Mouse (Mus musculus): ENCODE data around the gene Gm49380. TPM values are rescaled to one million over a fixed set of nuclear protein-coding genes. Genes with fewer than 3 reads are reported as not detected.
A peak's percentile ranks its signal among the peaks of the same experiment; 100 is the strongest.

The Gm49380 gene
- polyA plus RNA-seq, 1 experiment from 2014 or later, result 0.11 TPM

DNA sequence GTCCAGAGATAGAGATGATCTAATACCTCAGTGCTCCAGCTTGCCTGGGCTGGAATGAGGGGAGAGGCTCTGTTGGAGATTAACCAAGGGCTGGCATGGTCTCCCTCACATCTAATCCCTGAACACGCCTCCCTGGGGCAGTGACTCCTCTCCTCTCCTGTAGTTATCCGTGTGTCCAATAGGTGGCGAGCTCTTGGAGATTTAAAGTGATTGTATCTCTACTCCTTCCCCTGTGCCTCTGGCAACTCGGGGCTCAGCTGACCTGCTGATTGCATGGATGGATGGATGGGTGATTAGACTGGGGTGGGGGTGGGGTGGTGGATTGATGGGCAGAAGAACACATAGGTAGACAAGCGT is 36.6 kb downstream of the Gm49380 start:
- Histone ChIP-seq H3K9me3 (ENCODE audit: control insufficient read depth, low read length) (no peaks in the 10 kb centered on the region), H3K36me3 (ENCODE audit: control insufficient read depth, insufficient read depth, low read length) (no peaks in the 10 kb centered on the region), H3K27ac (replicated peaks; ENCODE audit: low read depth, low read length) (no peak overlapping the region), H3K4me2 (ENCODE audit: low read length) (no peak overlapping the region), H3K9ac (replicated peaks; ENCODE audit: low read length) (no peak overlapping the region), H3K4me3 (replicated peaks; ENCODE audit: low read depth, low read length) (no peak overlapping the region), H3K27me3 (ENCODE audit: control insufficient read depth, insufficient read depth, low read length) (no peaks in the 10 kb centered on the region), H3K4me1 (ENCODE audit: control insufficient read depth, insufficient read depth, low read length) (peaks cover 23% of the 10 kb centered on the region)
- DNase-seq (peak; percentile 79), ATAC-seq (ENCODE audit: low FRiP score, low TSS enrichment) (no peak)
- WGBS, result 11% methylated on average over 5 of the region's 5 CpGs

DNA sequence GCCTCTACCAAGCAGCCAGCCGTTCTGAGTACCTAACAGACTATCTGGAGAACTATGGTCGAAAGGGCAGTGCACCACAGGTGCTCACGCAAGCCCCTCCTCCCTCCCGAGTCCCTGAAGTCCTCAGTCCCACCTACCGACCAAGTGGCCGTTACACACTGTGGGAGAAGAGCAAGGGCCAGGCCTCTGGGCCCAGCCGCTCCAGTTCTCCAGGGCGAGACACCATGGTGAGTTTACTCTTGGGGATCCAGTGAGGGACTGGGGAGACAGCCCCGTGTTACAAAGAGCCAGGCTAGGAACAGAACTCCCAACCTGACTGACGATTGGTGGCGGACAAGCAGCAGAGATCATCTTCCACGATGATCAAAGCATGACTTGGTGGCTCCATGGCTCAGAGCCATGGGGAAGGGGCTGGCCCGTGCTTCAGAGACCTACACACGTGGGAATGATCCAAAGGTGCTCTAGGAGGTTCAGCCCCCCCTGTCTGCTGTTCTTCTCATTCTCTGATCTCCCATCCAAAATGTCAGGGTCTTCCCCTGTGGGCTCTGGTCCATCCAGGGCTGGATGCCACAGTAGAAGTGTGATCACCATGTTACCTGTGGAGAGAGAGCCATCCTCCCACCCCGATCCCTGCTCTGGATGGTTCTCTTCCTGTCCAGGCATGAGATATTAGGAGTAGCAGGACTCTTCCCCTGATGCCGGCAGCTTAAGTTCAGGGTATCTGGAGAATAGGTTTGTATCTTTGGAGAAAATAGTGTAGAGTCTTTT is 37.1 kb downstream of the Gm49380 start:
- Histone ChIP-seq H3K9me3 (ENCODE audit: control insufficient read depth, low read length) (no peaks in the 10 kb centered on the region), H3K36me3 (ENCODE audit: control insufficient read depth, insufficient read depth, low read length) (no peaks in the 10 kb centered on the region), H3K9ac (replicated peaks; ENCODE audit: low read length) (no peak overlapping the region), H3K27ac (replicated peaks; ENCODE audit: low read depth, low read length) (no peak overlapping the region), H3K4me3 (replicated peaks; ENCODE audit: low read depth, low read length) (no peak overlapping the region), H3K27me3 (ENCODE audit: control insufficient read depth, insufficient read depth, low read length) (no peaks in the 10 kb centered on the region), H3K4me1 (ENCODE audit: control insufficient read depth, insufficient read depth, low read length) (peaks cover 26% of the 10 kb centered on the region), H3K4me2 (ENCODE audit: low read length) (no peak overlapping the region)
- WGBS, result 69% methylated on average over 16 of the region's 16 CpGs
- ATAC-seq (ENCODE audit: low FRiP score, low TSS enrichment) (no peak), DNase-seq (no peak)

- peaks cover 26% of the 10 kb centered on the region for H3K4me1 ChIP-seq (ENCODE audit: control insufficient read depth, insufficient read depth, low read length)
- H3K27me3 ChIP-seq (ENCODE audit: control insufficient read depth, insufficient read depth, low read length), result no peaks in the 10 kb centered on the region
- no peaks in the 10 kb centered on the region for H3K36me3 ChIP-seq (ENCODE audit: control insufficient read depth, insufficient read depth, low read length)
- H3K27ac ChIP-seq (replicated peaks; ENCODE audit: low read depth, low read length), result no peak overlapping the region
- no peak for DNase-seq
- no peak overlapping the region for H3K4me2 ChIP-seq (ENCODE audit: low read length)
- H3K4me3 ChIP-seq (replicated peaks; ENCODE audit: low read depth, low read length), result no peak overlapping the region
- H3K9ac ChIP-seq (replicated peaks; ENCODE audit: low read length), result no peak overlapping the region
- no peaks in the 10 kb centered on the region for H3K9me3 ChIP-seq (ENCODE audit: control insufficient read depth, low read length)
- WGBS, result 72% methylated on average over 24 of the region's 24 CpGs
- no peak for ATAC-seq (ENCODE audit: low FRiP score, low TSS enrichment)
Observed at GRCm38 (mm10) chr9:44075276-44075995, 37.9 kb downstream of the Gm49380 start.

DNA sequence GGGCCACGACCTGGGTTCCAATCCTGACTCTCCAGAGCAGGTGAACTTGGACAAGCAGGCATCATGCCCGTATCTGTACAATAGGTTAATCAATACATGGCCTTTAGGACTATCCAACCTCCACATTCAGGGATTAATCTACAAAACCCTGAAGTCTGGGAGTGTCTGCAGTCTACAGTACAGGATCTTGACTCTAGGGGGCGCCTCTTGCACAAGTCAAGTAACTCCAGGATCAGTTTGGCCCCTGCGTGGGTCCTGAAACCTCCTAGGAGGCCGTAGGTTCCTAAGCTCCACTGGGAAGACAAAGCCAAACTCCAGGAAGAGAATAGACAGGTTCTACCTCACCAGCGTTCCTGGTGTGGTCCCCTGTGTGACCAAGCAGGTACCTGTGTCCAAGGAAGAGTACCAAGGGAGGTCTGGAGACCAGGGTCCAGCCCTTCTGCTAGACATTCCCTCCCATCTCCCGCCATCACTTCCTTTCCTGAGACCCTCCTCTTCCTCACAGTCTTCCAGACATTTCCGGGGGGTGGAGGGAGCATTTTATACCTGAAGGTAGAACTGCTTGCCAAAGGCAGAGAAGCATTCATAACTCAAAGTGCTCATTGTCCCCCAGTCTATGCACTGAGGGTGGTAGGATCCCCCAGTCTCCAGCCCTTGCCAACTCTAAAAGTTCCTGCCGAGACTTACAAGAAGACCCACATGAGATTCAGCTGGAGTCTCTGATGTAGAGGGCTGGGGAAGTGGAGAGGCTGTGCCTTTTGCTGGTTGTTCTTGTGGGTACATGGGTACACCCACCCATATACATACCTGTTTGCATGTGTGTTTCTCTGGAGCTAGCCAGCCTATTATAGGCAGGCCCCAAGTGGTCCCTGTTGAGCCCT is 38.7 kb downstream of the Gm49380 start:
- Histone ChIP-seq H3K27me3 (ENCODE audit: control insufficient read depth, insufficient read depth, low read length) (no peaks in the 10 kb centered on the region; the same call in 1 of the 2 replicates), H3K4me3 (replicated peaks; ENCODE audit: low read depth, low read length) (no peak overlapping the region), H3K9ac (replicated peaks; ENCODE audit: low read length) (no peak overlapping the region), H3K4me2 (ENCODE audit: low read length) (no peak overlapping the region), H3K4me1 (ENCODE audit: control insufficient read depth, insufficient read depth, low read length) (peaks cover 26% of the 10 kb centered on the region), H3K36me3 (ENCODE audit: control insufficient read depth, insufficient read depth, low read length) (no peaks in the 10 kb centered on the region), H3K27ac (replicated peaks; ENCODE audit: low read depth, low read length) (no peak overlapping the region), H3K9me3 (ENCODE audit: control insufficient read depth, low read length) (no peaks in the 10 kb centered on the region)
- DNase-seq, result no peak
- no peak for ATAC-seq (ENCODE audit: low FRiP score, low TSS enrichment)
- 67% methylated on average over 9 of the region's 9 CpGs for WGBS

GRCm38 (mm10) chr9:44073115-44073514 is 40.2 kb downstream of the Gm49380 start:
- no peak for DNase-seq
- H3K9me3 ChIP-seq (ENCODE audit: control insufficient read depth, low read length), result no peaks in the 10 kb centered on the region
- 0 out of 2 replicates have a peak overlapping the region, but pooled peaks have one; percentile 5 for H3K27ac ChIP-seq (replicated peaks; ENCODE audit: low read depth, low read length)
- WGBS, result 43% methylated on average over 5 of the region's 5 CpGs
- ATAC-seq (ENCODE audit: low FRiP score, low TSS enrichment), result no peak
- H3K27me3 ChIP-seq (ENCODE audit: control insufficient read depth, insufficient read depth, low read length), result no peaks in the 10 kb centered on the region; the same call in 1 of the 2 replicates
- no peak overlapping the region; the same call in 1 of the 2 replicates for H3K4me2 ChIP-seq (ENCODE audit: low read length)
- no peak overlapping the region for H3K9ac ChIP-seq (replicated peaks; ENCODE audit: low read length)
- no peak overlapping the region for H3K4me3 ChIP-seq (replicated peaks; ENCODE audit: low read depth, low read length)
- H3K36me3 ChIP-seq (ENCODE audit: control insufficient read depth, insufficient read depth, low read length), result no peaks in the 10 kb centered on the region
- peaks cover 19% of the 10 kb centered on the region for H3K4me1 ChIP-seq (ENCODE audit: control insufficient read depth, insufficient read depth, low read length)

- Histone ChIP-seq H3K4me1 (ENCODE audit: control insufficient read depth, insufficient read depth, low read length) (peaks cover 19% of the 10 kb centered on the region), H3K27me3 (ENCODE audit: control insufficient read depth, insufficient read depth, low read length) (no peaks in the 10 kb centered on the region; the same call in 1 of the 2 replicates), H3K36me3 (ENCODE audit: control insufficient read depth, insufficient read depth, low read length) (no peaks in the 10 kb centered on the region), H3K9me3 (ENCODE audit: control insufficient read depth, low read length) (no peaks in the 10 kb centered on the region), H3K27ac (replicated peaks; ENCODE audit: low read depth, low read length) (peak overlapping the region; percentile 64), H3K4me3 (replicated peaks; ENCODE audit: low read depth, low read length) (no peak overlapping the region), H3K9ac (replicated peaks; ENCODE audit: low read length) (no peak overlapping the region), H3K4me2 (ENCODE audit: low read length) (peak overlapping the region; percentile 30; the same call in 1 of the 2 replicates)
- ATAC-seq (ENCODE audit: low FRiP score, low TSS enrichment) (0 out of 2 replicates have a peak, but pooled peaks have one; percentile 51), DNase-seq (peak; percentile 53)
- 15% methylated on average over 4 of the region's 4 CpGs for WGBS
Observed at GRCm38 (mm10) chr9:44072599-44072915, 40.7 kb downstream of the Gm49380 start.

DNA sequence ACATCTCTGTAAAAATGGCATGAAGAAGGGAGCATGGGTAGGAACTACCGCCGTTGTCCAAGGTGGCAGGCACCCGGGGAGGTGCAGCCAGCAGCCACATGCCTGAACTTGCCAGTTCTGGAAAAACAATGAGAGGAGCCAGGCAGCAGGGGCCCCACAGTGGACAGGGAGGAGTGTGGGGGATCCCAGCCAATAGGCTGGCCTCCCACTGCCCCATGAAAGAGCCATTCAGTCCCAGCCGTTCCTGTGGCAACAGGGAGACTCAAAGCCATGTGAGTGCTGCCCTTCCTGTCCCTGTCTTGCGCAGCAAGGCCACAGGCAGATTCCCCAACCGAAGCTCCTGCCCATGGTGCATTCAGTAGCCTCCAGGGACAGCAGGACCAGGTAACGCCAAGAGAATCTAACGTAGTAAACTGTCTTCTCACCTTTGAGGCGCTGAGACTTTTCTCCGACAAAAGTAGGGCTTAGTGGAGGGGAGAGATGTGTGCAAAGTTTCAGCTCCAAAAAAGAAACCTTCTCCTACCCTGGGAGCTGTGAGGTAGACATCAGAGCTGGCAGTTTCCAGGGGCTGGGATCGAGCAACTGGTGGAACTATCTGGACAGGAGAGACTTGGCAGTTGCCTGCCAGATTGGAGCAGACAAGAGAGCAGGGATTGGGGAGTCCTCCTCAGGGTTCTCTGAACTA is 41.2 kb downstream of the Gm49380 start:
- DNase-seq, result peak; percentile 68
- no peaks in the 10 kb centered on the region; the same call in 1 of the 2 replicates for H3K27me3 ChIP-seq (ENCODE audit: control insufficient read depth, insufficient read depth, low read length)
- H3K36me3 ChIP-seq (ENCODE audit: control insufficient read depth, insufficient read depth, low read length), result no peaks in the 10 kb centered on the region
- no peak overlapping the region for H3K9ac ChIP-seq (replicated peaks; ENCODE audit: low read length)
- 0 out of 2 replicates have a peak, but pooled peaks have one; percentile 55 for ATAC-seq (ENCODE audit: low FRiP score, low TSS enrichment)
- H3K4me1 ChIP-seq (ENCODE audit: control insufficient read depth, insufficient read depth, low read length), result peaks cover 22% of the 10 kb centered on the region
- peak overlapping the region; percentile 30; the same call in 1 of the 2 replicates for H3K4me2 ChIP-seq (ENCODE audit: low read length)
- 15% methylated on average over 11 of the region's 11 CpGs for WGBS
- no peak overlapping the region for H3K4me3 ChIP-seq (replicated peaks; ENCODE audit: low read depth, low read length)
- H3K27ac ChIP-seq (replicated peaks; ENCODE audit: low read depth, low read length), result peak overlapping the region; percentile 64
- H3K9me3 ChIP-seq (ENCODE audit: control insufficient read depth, low read length), result no peaks in the 10 kb centered on the region

DNA sequence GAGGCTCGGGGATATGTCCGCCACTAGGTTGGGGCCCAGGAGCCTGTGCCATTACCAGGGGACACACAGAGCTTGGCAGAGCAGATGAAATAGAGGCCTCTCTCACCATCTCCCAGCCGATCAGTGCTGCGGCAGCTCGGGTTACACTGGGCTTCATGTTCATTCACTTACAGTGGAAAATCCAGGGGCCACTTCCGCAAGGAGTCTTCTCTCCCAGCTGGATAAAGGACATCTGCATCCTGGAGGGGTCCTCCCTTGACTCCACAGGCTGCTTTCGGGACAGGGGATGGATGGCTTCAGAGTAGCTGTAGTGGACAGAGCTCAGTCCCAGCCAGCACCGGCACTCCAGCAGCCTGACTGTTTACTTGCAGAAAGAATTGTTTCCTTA is 42.5 kb downstream of the Gm49380 start:
- WGBS, result 55% methylated on average over 8 of the region's 8 CpGs
- H3K9ac ChIP-seq (replicated peaks; ENCODE audit: low read length), result no peak overlapping the region
- H3K27ac ChIP-seq (replicated peaks; ENCODE audit: low read depth, low read length), result no peak overlapping the region

More for the DNA sequence above, 42.5 kb downstream of the Gm49380 start:
- H3K4me2 ChIP-seq (ENCODE audit: low read length), result no peak overlapping the region
- ATAC-seq (ENCODE audit: low FRiP score, low TSS enrichment) (no peak), DNase-seq (no peak)
- H3K9me3 ChIP-seq (ENCODE audit: control insufficient read depth, low read length), result no peaks in the 10 kb centered on the region
- H3K4me1 ChIP-seq (ENCODE audit: control insufficient read depth, insufficient read depth, low read length), result peaks cover 24% of the 10 kb centered on the region
- no peaks in the 10 kb centered on the region; the same call in 1 of the 2 replicates for H3K27me3 ChIP-seq (ENCODE audit: control insufficient read depth, insufficient read depth, low read length)
- H3K4me3 ChIP-seq (replicated peaks; ENCODE audit: low read depth, low read length), result no peak overlapping the region
- no peaks in the 10 kb centered on the region for H3K36me3 ChIP-seq (ENCODE audit: control insufficient read depth, insufficient read depth, low read length)
